Mouse (Mus musculus): ENCODE results near the gene Csf3.

- TF ChIP-seq CTCF (IDR thresholded peaks at IDR 0.05; ENCODE audit: low read depth, low read length) (peak; percentile 56), POLR2A (IDR thresholded peaks at IDR 0.05; ENCODE audit: insufficient read depth, low read length) (no peak), EP300 (IDR thresholded peaks at IDR 0.05; ENCODE audit: insufficient read depth, low read depth, low read length) (no peak)
Measured at GRCm38 (mm10) chr11:98734020-98734419, 33.0 kb downstream of the Csf3 start.

Data from ES-Bruce4 (cell line).